Mouse (Mus musculus) small intestine, adult 10 weeks (tissue): Measurements from ENCODE around the gene Adamtsl4. TPM values are rescaled to one million over a fixed set of nuclear protein-coding genes. Genes with fewer than 3 reads are reported as not detected.

Source experiments
- polyA plus RNA-seq: library from polyadenylated mRNA; stranded (reverse); fragments of 350-450 nt; fragmentation: Illumina TruSeq; extraction: RNeasy Lipid Tissue Mini Kit (QIAGEN cat#74804); gene quantifications from one replicate; pipeline ENCODE4 v1.2.3, GENCODE M21; 2014; ENCODE audit warnings: low replicate concordance

Gene Adamtsl4
- 0.37 TPM for polyA plus RNA-seq

DNA sequence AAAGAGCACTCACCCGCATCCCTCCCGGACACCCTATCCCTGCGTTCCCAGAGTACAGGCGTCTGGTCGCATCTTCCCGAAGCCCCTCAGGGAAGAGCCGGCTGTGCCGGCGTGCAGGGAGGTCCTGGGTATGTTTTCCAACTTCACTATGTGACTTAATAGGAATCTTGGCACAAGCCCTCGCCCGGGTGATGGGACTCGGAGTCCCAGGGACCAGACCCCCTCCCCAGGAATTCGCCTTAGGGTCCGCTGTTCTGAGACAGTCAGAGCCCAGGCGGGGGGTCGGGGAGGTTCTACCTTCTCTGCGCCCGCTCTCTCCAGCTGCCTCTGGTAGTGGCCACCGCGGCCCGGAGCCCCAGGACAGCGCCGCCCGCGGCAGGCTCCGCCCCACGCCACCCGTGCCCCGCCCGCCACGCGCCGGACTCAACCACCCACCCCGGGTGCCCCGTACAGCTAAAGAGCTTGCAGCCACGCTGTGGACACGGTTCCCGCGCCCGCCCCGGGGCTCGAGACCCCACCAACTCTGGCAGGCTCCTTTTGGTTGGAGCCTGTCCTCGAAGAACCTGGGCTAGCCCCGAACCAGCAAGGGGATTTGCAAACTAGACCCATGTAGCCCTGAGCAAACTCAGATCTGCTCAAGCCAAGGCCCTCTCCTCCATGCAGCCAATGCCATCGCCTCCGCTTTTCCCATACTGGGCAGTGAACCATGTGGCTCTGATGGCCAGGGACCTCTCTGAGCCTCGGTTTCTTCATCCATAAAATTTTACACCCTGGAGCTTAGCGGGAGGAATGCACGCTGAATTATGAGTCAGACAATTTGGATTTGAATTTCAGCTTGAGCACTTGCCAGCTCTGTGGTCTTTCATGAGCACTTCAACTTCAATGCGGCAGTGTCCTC is at the start of gene Adamtsl4:
Gene Adamtsl4 (minus strand): TSS at position 394 of the 898 bp plus-strand sequence.

GRCm38 (mm10) chr3:95658236-95658867 is 29.4 kb downstream of the Adamtsl4 start, which contains the start of gene Mcl1:
TSS of gene Mcl1 (plus strand) at chr3:95658788.

Other genes starting within 250 kb of the Adamtsl4 start
- 0.93 TPM for gene Ctsk, start 188.7 kb downstream of the Adamtsl4 start, polyA plus RNA-seq
- 519 TPM for gene Ctss, start 161.1 kb downstream of the Adamtsl4 start, polyA plus RNA-seq
- gene Hormad1, start 128.2 kb downstream of the Adamtsl4 start, polyA plus RNA-seq, result 0.82 TPM
- 195 TPM for gene Golph3l, start 99.0 kb downstream of the Adamtsl4 start, polyA plus RNA-seq
- 78.5 TPM for gene Ensa, start 62.9 kb downstream of the Adamtsl4 start, polyA plus RNA-seq
- gene Mcl1, start 29.1 kb downstream of the Adamtsl4 start, polyA plus RNA-seq, result 400 TPM
- gene Ecm1, start 51.7 kb upstream of the Adamtsl4 start, polyA plus RNA-seq, result 1.4 TPM
- gene Tars2, start 72.3 kb upstream of the Adamtsl4 start, polyA plus RNA-seq, result 8.5 TPM
- gene Rprd2, start 130.9 kb upstream of the Adamtsl4 start, polyA plus RNA-seq, result 36.2 TPM
- 28.4 TPM for gene Prpf3, start 168.0 kb upstream of the Adamtsl4 start, polyA plus RNA-seq
- 2.5 TPM for gene Mrps21, start 183.6 kb upstream of the Adamtsl4 start, polyA plus RNA-seq
- not detected for gene Ciart, start 194.3 kb upstream of the Adamtsl4 start, polyA plus RNA-seq
- 26.2 TPM for gene BC028528, start 204.1 kb upstream of the Adamtsl4 start, polyA plus RNA-seq
- gene Aph1a, start 206.1 kb upstream of the Adamtsl4 start, polyA plus RNA-seq, result 31.0 TPM
- gene Car14, start 216.8 kb upstream of the Adamtsl4 start, polyA plus RNA-seq, result 1.6 TPM
- 107 TPM for gene Anp32e, start 241.3 kb upstream of the Adamtsl4 start, polyA plus RNA-seq